Mouse (Mus musculus) heart, embryonic 14.5 days (tissue): ENCODE results near the gene Eps8. TPM values are rescaled to one million over a fixed set of nuclear protein-coding genes. Genes with fewer than 3 reads are reported as not detected.

Source experiments
- ATAC-seq: fragments of 200-750 bp; cut with Nextera tagmentation; 2 replicates; pipeline ENCODE4 v1.8.0; 2017; ENCODE audit warnings: low read depth, moderate TSS enrichment; ENCODE audit not compliant: insufficient number of reproducible peaks, insufficient read depth, low FRiP score
- H3K27ac ChIP-seq, 2 experiments: fragments of 200-500 bp in 1 of 2; fragments of 300-500 bp in 1 of 2; sonication (generic) in 1 of 2; replicated peaks in 1 of 2; 2 replicates each; pipeline ENCODE4 v1.5.1; 2012 to 2014; ENCODE audit warnings: low read depth in 2 of 2, low read length in 2 of 2, control low read depth in 1 of 2, mild to moderate bottlenecking in 1 of 2, mixed read lengths in 1 of 2; ENCODE audit not compliant: control insufficient read depth in 1 of 2, insufficient read depth in 1 of 2
- H3K27me3 ChIP-seq: fragments of 300-500 bp; sonication (generic); 2 replicates; pipeline ENCODE4 v1.6.1; 2014; ENCODE audit warnings: mild to moderate bottlenecking, low read length, control low read depth; ENCODE audit not compliant: control insufficient read depth, insufficient read depth
- H3K36me3 ChIP-seq: fragments of 300-500 bp; sonication (generic); 2 replicates; pipeline ENCODE4 v1.6.1; 2014; ENCODE audit warnings: mild to moderate bottlenecking, control low read depth, low read length, mixed read lengths; ENCODE audit not compliant: control insufficient read depth, insufficient read depth
- H3K4me1 ChIP-seq, 2 experiments: fragments of 200-500 bp in 1 of 2; fragments of 300-500 bp in 1 of 2; sonication (generic) in 1 of 2; 2 replicates each; pipeline ENCODE4 v1.6.1; 2012 to 2014; ENCODE audit warnings: low read length in 2 of 2, control low read depth in 1 of 2, mixed read lengths in 1 of 2; ENCODE audit not compliant: control insufficient read depth in 2 of 2, insufficient read depth in 2 of 2
- H3K4me2 ChIP-seq: fragments of 300-500 bp; sonication (generic); 2 replicates; pipeline ENCODE4 v1.6.1; 2014; ENCODE audit warnings: mild to moderate bottlenecking, low read length
- H3K4me3 ChIP-seq, 2 experiments: fragments of 200-500 bp in 1 of 2; fragments of 300-500 bp in 1 of 2; sonication (generic) in 1 of 2; 2 replicates each; pipeline ENCODE4 v1.5.1; 2012 to 2014; ENCODE audit warnings: low read length in 2 of 2, mild to moderate bottlenecking in 2 of 2, control low read depth in 1 of 2, low read depth in 1 of 2, moderate library complexity in 1 of 2; ENCODE audit not compliant: control insufficient read depth in 1 of 2, insufficient read depth in 1 of 2
- H3K9ac ChIP-seq: fragments of 300-500 bp; sonication (generic); 2 replicates; pipeline ENCODE4 v1.6.1; 2014; ENCODE audit warnings: mild to moderate bottlenecking, low read length
- H3K9me3 ChIP-seq: fragments of 300-500 bp; sonication (generic); 2 replicates; pipeline ENCODE4 v1.6.1; 2016; ENCODE audit warnings: low read length, control low read depth; ENCODE audit not compliant: control insufficient read depth
- WGBS: fragments of 180-500 bp; shearing (Covaris S2); extraction: QIAGEN DNeasy Blood & Tissue Kit; methylation state at CpG from one replicate; pipeline ENCODE4 v1.1.7; 2014; 5-methylcytosine and 5-hydroxymethylcytosine counted together
- polyA plus RNA-seq: library from polyadenylated mRNA; unstranded; fragments of >200 nt; fragmentation: Nextera tagmentation; extraction: Ambion mirVana; gene quantifications from 2 replicates; pipeline ENCODE4 v1.2.1, GENCODE M21; 2014

The Eps8 gene
- polyA plus RNA-seq, 1 experiment from 2014 or later = 33.1 TPM

DNA sequence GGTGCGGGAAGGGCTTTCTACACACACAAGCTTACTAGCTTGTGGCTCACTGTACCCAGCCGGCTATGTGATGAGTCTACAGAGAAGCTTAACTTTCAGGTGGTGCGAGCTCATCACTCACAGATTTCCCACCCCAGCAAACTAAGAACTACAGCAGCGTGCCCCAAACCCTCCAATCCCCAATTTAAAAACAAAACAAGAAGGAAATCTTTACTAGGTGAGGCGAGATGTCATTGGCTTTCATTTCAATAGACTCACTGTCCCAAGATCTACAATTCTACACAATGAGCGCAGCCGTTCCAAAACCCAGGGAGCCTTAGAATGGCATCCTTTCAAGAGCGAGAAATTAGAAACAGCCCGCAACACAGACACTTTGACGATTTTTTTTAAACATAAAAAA is 7.0 kb downstream of the Eps8 start:
- peak overlapping the region; percentile 88 for H3K9ac ChIP-seq
- H3K4me1 ChIP-seq = peaks cover 0 to 8% of the 10 kb centered on the region in 2 experiments; a peak in 1 of 4 replicates
- peak overlapping the region; percentile 86 to 87; a peak in 3 of 4 replicates for H3K4me3 ChIP-seq
- peak overlapping the region; percentile 95 for H3K4me2 ChIP-seq
- H3K9me3 ChIP-seq = 0 out of 2 replicates have a peak, but pooled peaks cover 3% of the 10 kb centered on the region
- no peak for ATAC-seq
- H3K27me3 ChIP-seq = no peaks in the 10 kb centered on the region
- no peaks in the 10 kb centered on the region for H3K36me3 ChIP-seq
- WGBS = 30% methylated on average over 10 of the region's 10 CpGs
- 0 out of 4 replicates have a peak overlapping the region, but pooled peaks of 1 of the 2 experiments have one; percentile 41 for H3K27ac ChIP-seq

GRCm38 (mm10) chr6:137646726-137647125 is 8.0 kb downstream of the Eps8 start:
- Histone ChIP-seq H3K4me2 (peak overlapping the region; percentile 95), H3K9me3 (0 out of 2 replicates have a peak, but pooled peaks cover 3% of the 10 kb centered on the region), H3K4me3 (no peak overlapping the region), H3K4me1 (peaks cover 0 to 8% of the 10 kb centered on the region in 2 experiments; a peak in 1 of 4 replicates), H3K27me3 (no peaks in the 10 kb centered on the region), H3K36me3 (no peaks in the 10 kb centered on the region), H3K9ac (no peak overlapping the region), H3K27ac (no peak overlapping the region)
- 57% methylated on average over 2 of the region's 2 CpGs for WGBS
- no peak for ATAC-seq

DNA sequence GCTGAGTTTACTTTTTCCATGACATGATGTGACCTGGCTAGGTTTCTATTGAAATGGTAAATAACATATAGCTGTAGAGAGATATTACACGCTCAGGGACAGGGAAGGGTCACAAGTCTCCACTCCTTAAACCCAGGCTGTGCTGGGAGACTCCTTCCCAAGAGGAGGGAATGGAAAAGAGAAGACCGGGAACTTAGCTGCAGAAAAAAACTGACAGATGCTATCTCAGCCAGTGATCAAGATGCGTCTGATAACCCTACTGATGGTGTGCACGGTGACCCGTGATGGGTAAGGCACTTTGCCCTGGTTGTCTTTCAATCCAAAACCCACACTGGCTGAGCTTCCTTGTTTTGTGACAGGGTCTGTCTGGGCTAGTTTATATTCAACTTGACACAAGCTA is 9.8 kb downstream of the Eps8 start:
- 82% methylated on average over 5 of the region's 5 CpGs for WGBS
- Histone ChIP-seq H3K27ac (no peak overlapping the region), H3K4me2 (no peak overlapping the region), H3K9ac (no peak overlapping the region), H3K4me3 (no peak overlapping the region), H3K9me3 (no peaks in the 10 kb centered on the region), H3K4me1 (peaks cover 0 to 12% of the 10 kb centered on the region in 2 experiments; a peak in 1 of 4 replicates), H3K36me3 (no peaks in the 10 kb centered on the region), H3K27me3 (no peaks in the 10 kb centered on the region)
- no peak for ATAC-seq

DNA sequence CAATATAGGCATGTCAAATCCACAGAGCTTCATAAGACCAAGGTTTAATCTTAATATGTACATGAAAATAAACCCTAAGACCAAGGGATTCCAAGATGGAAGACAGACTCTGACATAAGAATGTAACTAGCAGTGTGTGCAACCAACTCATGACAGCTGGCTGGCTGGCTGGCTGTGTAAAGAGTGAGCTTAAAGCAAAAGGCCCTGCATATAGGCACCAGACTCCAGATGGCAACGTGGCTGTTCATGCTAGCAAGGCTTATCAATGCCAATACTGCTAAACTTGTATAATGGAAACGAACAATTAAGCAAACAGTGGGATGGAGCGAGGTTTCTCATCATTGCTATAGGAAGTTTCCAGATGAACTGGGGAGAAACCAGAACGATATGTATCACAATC is 10.9 kb downstream of the Eps8 start:
- Histone ChIP-seq H3K4me3 (no peak overlapping the region), H3K27ac (no peak overlapping the region), H3K36me3 (no peaks in the 10 kb centered on the region), H3K4me2 (no peak overlapping the region), H3K4me1 (peaks cover 0 to 12% of the 10 kb centered on the region in 2 experiments; a peak in 1 of 4 replicates), H3K9ac (no peak overlapping the region), H3K27me3 (no peaks in the 10 kb centered on the region), H3K9me3 (no peaks in the 10 kb centered on the region)
- 79% methylated on average over 4 of the region's 4 CpGs for WGBS
- ATAC-seq = no peak

DNA sequence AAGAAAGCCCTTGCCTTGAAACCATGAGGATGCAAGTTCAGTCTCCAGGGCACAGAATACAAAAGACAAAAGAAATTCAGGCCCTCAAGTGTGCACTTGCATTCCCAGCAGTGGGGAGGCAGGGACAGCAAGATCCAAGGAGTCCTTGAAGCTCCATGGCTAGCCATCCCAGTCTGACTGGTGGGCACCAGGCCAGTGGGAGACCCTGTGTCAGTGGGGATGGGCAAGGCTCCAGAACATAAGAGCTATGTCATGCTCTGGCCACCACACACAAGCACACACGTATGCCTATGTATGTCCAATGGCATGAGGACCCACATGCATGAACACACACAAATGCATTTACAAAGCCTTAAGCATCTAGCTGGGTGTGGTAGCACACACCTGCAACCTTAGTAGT is 13.0 kb downstream of the Eps8 start:
- 0 out of 4 replicates have a peak, but pooled peaks cover 0 to 9% of the 10 kb centered on the region in 2 experiments for H3K4me1 ChIP-seq

DNA sequence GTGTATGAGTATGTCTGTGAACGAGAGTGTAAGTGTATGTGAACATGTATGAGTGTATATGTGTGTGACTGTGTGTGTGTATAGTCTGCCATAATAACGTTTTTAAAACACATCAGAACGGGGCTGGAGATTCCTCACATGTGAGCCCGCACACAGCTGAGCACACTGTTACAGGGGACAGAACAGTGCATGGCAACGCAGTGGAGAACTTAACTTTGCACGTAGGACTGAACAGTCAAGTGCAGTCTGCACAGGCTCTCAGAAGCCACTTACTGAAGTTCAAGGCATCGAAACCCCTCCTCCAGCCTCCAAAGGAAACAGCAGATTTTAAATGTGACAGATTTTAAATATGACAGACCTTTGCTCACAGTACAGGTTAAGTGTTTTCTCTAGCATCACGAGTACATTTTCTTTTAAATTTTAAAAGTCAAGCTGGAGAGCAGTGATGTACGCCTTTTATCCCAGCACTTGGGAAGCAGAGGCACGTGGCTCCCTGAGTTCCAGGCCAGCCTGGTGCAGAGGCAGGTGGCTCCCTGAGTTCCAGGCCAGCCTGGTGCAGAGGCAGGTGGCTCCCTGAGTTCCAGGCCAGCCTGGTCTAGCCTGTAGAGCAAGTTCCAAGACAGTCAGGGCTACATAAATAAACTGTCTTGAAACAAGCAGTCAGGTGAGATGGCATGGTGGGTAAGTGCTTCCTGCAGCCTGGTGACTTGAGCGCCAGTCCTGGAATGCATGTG is 15.7 kb downstream of the Eps8 start:
- no peaks in the 10 kb centered on the region for H3K36me3 ChIP-seq
- no peak overlapping the region for H3K4me3 ChIP-seq
- no peak for ATAC-seq
- H3K4me1 ChIP-seq = 0 out of 4 replicates have a peak, but pooled peaks cover 0 to 9% of the 10 kb centered on the region in 2 experiments
- no peak overlapping the region for H3K27ac ChIP-seq
- no peak overlapping the region for H3K4me2 ChIP-seq
- no peaks in the 10 kb centered on the region for H3K27me3 ChIP-seq
- H3K9me3 ChIP-seq = no peaks in the 10 kb centered on the region
- H3K9ac ChIP-seq = no peak overlapping the region
- 77% methylated on average over 11 of the region's 11 CpGs for WGBS

More for the DNA sequence above, 13.0 kb downstream of the Eps8 start:
- Histone ChIP-seq H3K27me3 (no peaks in the 10 kb centered on the region), H3K9me3 (no peaks in the 10 kb centered on the region), H3K36me3 (no peaks in the 10 kb centered on the region), H3K4me2 (no peak overlapping the region), H3K4me3 (no peak overlapping the region), H3K27ac (no peak overlapping the region), H3K9ac (no peak overlapping the region)
- no peak for ATAC-seq
- WGBS = 76% methylated on average over 1 of the region's 1 CpGs

DNA sequence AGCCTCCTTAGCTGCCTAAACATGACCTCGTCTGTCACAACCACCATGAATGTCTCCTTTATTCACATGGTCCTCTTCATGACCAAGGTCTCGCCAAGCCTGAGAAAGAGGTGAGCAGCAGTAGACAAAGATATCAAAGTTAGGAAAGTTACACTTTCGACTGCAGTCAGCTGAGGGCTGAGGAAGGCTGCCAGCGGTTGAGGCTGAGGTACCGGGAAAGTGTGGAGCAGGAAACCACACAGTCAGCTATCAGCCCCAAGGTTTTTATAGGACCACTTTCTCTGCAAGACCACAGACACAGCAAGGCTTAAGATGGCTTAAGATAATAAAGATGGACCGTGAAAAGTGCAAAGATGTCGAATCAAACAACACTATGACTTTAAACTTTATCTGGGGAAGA is 17.2 kb downstream of the Eps8 start:
- no peak for ATAC-seq
- 0 out of 4 replicates have a peak overlapping the region, but pooled peaks of 1 of the 2 experiments have one; percentile 44 for H3K27ac ChIP-seq
- no peak overlapping the region for H3K4me3 ChIP-seq
- WGBS = 52% methylated on average over 7 of the region's 7 CpGs
- peaks cover 3 to 9% of the 10 kb centered on the region in 2 experiments; a peak in 2 of 4 replicates for H3K4me1 ChIP-seq
- no peaks in the 10 kb centered on the region for H3K36me3 ChIP-seq
- no peaks in the 10 kb centered on the region for H3K27me3 ChIP-seq
- no peak overlapping the region for H3K9ac ChIP-seq
- no peak overlapping the region for H3K4me2 ChIP-seq
- H3K9me3 ChIP-seq = no peaks in the 10 kb centered on the region
